Mouse (Mus musculus): ENCODE data around the gene Serpine2. TPM values are rescaled to one million over a fixed set of nuclear protein-coding genes. Genes with fewer than 3 reads are reported as not detected.

Gene Serpine2
- total RNA-seq, 2 experiments from 2014 or later, result 136 to 162 TPM

DNA sequence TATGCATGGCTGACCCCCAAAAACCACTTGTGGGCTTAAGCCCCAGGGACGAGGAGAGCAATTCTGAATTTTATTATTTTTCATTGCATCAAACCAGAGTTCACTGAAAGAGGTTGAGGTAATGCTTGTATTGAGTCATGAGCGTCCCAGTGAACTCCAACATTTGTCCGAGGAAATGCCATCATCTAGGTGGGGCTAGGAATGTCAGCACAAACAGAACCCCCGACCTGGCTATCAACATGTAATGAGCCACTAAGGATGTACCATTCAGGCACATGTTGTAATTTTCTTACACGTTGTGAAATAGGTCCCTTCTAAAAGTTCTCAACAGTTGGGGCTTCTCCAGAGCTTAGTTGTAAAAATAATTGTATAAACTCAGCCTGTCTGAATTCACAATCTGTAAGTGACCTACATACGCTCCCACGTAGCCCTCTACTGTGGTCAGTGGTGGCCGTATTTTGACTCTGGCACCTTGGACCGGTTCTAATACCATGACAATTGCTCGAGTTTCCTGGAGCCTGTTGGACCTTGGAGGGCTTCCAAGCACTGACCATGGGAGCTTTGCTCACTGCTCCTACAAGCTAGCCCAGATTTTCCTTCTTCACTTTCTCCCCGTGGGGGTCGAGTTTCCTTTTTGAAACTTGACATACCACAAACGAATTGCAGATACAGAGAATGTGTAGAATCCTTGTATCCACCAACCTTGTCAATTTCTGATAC is 38.0 kb downstream of the Serpine2 start:
- intact Hi-C loops (cut with DNase I), result no loop called here
- peak; percentile 23 to 31 for DNase-seq (ENCODE audit: low spot score in 2 of 2)

DNA sequence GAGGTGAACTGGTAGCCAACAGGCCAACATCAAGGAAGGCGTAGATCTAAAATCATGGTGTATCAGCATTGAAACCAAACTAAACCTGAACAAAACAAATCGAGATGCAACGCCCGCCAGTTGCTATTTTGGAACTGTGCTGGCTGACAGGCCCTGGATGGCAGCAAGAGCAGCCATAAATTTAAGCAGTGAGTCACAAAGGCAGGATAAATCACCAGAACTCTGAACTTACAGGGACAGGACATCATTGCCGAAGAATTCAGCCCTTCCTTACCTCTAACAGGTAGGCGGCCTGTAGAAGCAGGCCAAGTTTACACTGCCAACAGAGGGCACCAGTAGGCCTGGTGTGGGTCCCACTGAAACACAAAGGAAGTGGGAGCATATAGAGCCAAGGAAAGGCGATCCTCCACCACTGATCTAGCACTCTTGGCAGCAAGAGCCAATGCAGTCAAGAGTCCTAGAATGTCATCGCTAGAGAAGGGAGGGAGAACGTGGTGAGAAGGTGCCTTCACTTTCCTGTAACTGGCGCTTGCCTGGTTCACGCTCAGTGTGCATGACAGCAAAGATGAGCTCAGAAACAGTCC is 41.6 kb downstream of the Serpine2 start:
- DNase-seq (ENCODE audit: low spot score in 2 of 2), result peak in 1 of 2 experiments; percentile 22
- intact Hi-C loops (cut with DNase I), result no loop called here

DNA sequence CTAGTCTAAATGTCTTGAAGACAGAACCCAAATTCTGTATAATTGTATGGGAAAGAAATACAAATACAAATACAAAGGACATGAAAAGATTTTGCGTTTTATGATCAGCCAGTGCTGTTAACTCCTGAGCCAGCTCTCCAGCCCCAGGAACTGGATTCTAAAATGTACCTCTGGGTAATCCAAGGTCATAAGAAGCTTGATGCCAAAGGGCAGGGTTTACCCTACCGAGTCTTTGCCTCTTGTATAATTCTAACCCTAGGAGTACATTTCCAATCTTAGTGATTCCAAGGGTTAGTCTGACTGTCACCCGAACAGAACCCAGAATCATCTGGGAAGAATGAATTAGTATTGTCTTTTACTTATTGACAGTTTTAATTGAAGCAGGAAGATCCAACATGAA is 45.5 kb downstream of the Serpine2 start:
- intact Hi-C loops (cut with DNase I), result no loop called here

GRCm38 (mm10) chr1:79809447-79809846 is 51.5 kb downstream of the Serpine2 start:
- intact Hi-C loops (cut with DNase I), result no loop called here
- no peak for DNase-seq (ENCODE audit: low spot score in 2 of 2)

More for the DNA sequence above, 45.5 kb downstream of the Serpine2 start:
- DNase-seq (ENCODE audit: low spot score in 2 of 2), result no peak

DNA sequence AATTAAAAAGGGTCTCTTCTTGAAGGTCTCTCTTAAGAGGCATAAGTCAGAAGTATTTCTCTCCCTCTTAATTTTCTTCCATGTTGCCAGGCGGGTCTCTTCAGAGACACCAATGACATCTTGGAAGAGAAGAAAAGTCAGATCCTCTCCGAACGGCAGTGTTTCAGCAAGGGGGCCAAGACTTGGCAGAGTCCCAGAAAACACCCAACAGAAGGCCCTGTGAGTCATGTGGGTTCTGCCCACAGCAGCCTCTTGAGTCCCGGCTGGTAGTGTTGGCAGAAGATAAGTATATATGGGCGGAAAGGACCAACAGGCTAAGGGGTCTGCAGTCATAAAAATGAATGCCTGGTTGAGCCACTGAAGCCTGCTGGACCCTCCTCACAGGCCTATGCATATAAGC is 54.1 kb downstream of the Serpine2 start:
- DNase-seq (ENCODE audit: low spot score in 2 of 2), result peak in 1 of 2 experiments; percentile 33
- intact Hi-C loops (cut with DNase I), result no loop called here

- no peak for DNase-seq (ENCODE audit: low spot score in 2 of 2)
- intact Hi-C loops (cut with DNase I), result no loop called here
Measured at GRCm38 (mm10) chr1:79803614-79804013, 57.4 kb downstream of the Serpine2 start.

- no peak for DNase-seq (ENCODE audit: low spot score in 2 of 2)
- intact Hi-C loops (cut with DNase I), result no loop called here
Measured at GRCm38 (mm10) chr1:79802858-79803427, 58.0 kb downstream of the Serpine2 start.

DNA sequence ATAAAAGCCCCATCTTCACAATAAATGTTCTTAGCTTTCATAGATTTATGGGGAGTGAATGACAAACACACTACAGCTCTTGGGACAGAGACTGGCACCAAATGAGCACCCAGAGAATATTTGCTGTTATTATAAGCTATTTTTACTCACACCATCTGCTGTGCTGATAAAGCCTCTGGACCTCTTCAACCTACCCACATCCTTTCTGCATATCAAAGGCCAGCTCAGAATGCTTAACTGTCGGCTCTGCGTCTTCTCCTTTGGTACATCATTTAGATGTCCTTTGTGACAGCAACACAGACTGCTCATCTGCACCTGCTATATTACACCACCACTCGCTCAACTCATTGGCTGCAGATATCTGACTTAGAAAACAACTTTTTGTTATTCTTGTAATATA is 63.9 kb downstream of the Serpine2 start:
- DNase-seq (ENCODE audit: low spot score in 2 of 2), result no peak
- intact Hi-C loops (cut with DNase I), result no loop called here

DNA sequence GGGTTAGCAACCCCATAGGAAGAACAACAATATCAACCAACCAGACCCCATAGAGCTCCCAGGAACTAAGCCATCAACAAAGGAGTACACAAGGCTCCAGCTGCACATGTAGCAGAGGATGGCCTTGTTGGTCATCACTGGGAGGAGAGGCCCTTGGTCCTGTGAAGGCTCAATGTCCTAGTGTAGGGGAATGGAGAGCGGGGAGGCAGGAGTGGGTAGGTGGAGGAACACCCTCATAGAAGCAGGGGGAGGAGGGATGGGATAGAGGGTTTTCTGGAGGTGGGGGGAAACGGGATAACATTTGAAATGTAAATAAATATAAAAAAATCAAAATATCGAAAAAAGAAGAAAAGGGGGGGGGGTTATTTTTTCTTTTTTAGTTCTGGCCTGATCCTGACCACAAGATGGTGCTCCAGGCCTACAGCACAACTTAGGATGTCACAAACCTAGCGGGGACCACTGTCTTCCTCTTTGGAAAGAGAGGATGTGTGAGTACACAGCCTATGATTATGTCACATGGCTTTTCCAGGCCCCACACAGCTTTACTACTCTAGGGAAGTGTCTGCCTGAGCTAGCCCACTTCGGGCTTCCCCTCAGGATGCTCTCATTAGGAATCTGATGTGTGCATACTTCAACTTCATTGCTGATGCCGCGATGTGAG is 74.6 kb downstream of the Serpine2 start:
- intact Hi-C loops (cut with DNase I), result loop anchor here (1.0 to 10.0 kb wide), 4 partner anchors 320 to 1518 kb away; no protein-coding TSS in a partner anchor
- DNase-seq (ENCODE audit: low spot score in 2 of 2), result peak; percentile 36 to 55

GRCm38 (mm10) chr1:79782433-79782832 is 78.5 kb downstream of the Serpine2 start:
- intact Hi-C loops (cut with DNase I), result loop anchor here (10.0 kb wide), 1 partner anchor 1522 kb away; no protein-coding TSS in a partner anchor
- no peak for DNase-seq (ENCODE audit: low spot score in 2 of 2)

DNA sequence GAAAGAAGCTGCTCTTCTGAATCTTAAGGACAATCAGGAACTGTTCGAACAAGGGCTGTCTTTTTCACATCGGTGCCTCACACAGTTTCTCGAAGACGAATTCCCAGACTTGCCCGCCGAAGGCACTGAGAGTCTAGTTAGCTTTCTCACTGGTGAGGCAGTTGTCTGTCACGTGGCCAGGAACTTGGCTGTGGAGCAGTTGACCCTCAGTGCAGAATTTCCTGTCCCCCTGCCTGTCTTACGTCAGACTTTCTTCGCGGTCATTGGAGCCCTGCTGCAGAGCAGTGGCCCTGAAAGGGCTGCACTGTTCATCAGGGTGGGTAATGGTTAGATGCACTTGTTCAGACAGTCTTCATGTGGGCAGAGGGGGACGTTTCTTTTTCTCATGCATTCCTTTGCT is 83.0 kb downstream of the Serpine2 start:
- intact Hi-C loops (cut with DNase I), result no loop called here
- DNase-seq (ENCODE audit: low spot score in 2 of 2), result no peak

DNA sequence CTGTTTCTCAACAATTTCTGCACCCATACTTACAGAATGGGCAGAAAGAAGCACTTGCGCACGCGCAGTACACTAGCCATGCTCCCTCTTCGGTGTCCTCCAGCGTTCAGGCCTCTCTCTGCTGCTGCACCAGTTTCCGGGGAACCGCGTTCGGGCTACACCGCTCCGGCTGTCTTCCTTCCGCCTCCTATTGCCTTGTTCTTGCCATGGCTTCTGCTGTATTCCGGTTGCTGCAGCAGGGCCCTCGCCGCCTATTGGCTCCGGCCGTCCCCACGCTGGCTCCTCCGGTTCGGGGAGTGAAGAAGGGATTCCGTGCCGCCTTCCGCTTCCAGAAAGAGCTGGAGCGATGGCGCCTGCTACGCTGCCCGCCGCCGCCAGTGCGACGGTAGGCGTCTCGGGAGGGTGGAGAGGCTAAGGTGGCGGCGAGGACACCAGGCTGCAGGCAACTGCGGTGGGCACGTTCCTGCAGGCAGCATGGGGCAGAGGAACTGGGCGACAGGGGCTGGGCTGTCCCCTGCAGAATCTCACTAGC is 85.0 kb downstream of the Serpine2 start, which contains the start of the genes Mrpl44 and Wdfy1:
Gene Mrpl44 (plus strand): TSS at position 92 of the 532 bp plus-strand sequence.
Gene Wdfy1 (minus strand): TSS at position 217 of the 532 bp plus-strand sequence.
- intact Hi-C loops (cut with DNase I), result no loop called here
- peak; percentile 99 for DNase-seq (ENCODE audit: low spot score in 2 of 2)

- intact Hi-C loops (cut with DNase I), result no loop called here
Measured at GRCm38 (mm10) chr1:79774164-79774780, 86.7 kb downstream of the Serpine2 start.

DNA sequence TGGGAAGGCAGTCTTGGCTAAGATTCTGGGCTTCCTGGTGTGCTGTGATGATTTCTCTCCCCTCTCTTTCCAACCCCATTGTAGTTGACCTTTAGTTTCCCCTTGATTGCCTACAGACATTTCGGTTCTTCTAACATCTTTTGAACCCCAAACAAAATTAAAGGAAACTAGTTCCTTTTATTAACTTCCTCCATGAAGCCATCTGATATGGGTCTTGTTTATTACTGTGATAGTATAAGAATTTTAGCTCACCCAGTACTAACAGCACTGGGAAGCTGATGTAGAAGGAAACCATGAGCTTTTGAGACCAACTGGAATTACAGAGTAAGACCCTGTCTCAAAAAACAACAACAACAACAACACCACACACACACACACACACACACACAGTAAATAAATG is 92.7 kb downstream of the Serpine2 start:
- intact Hi-C loops (cut with DNase I), result no loop called here
- no peak for DNase-seq (ENCODE audit: low spot score in 2 of 2)

More at GRCm38 (mm10) chr1:79774164-79774780, 86.7 kb downstream of the Serpine2 start:
- no peak for DNase-seq (ENCODE audit: low spot score in 2 of 2)

GRCm38 (mm10) chr1:79764483-79764882 is 96.5 kb downstream of the Serpine2 start:
- intact Hi-C loops (cut with DNase I), result loop anchor here (5.0 kb wide), 1 partner anchor 62 kb away; no protein-coding TSS in a partner anchor
- no peak for DNase-seq (ENCODE audit: low spot score in 2 of 2)

GRCm38 (mm10) chr1:79764031-79764430 is 96.9 kb downstream of the Serpine2 start:
- no peak for DNase-seq (ENCODE audit: low spot score in 2 of 2)
- intact Hi-C loops (cut with DNase I), result loop anchor here (5.0 kb wide), 1 partner anchor 62 kb away; no protein-coding TSS in a partner anchor

GRCm38 (mm10) chr1:79762282-79763250 is 98.4 kb downstream of the Serpine2 start:
- intact Hi-C loops (cut with DNase I), result loop anchor here (5.0 kb wide), 1 partner anchor 60 kb away; no protein-coding TSS in a partner anchor

GRCm38 (mm10) chr1:79761917-79762271 is 99.1 kb downstream of the Serpine2 start:
- intact Hi-C loops (cut with DNase I), result loop anchor here (5.0 kb wide), 1 partner anchor 60 kb away; no protein-coding TSS in a partner anchor
- DNase-seq (ENCODE audit: low spot score in 2 of 2), result no peak

More at GRCm38 (mm10) chr1:79762282-79763250, 98.4 kb downstream of the Serpine2 start:
- no peak for DNase-seq (ENCODE audit: low spot score in 2 of 2)

All from left cerebral cortex, postnatal 25 days (tissue).